Mouse (Mus musculus): Measurements from ENCODE around the gene Cat. TPM values are rescaled to one million over a fixed set of nuclear protein-coding genes. Genes with fewer than 3 reads are reported as not detected.

Cat gene
- polyA plus RNA-seq, 1 experiment from 2014 or later: 205 TPM

GRCm38 (mm10) chr2:103411816-103412215, 73.1 kb downstream of the Cat start:
- Histone ChIP-seq H3K4me2 (no peak overlapping the region), H3K9ac (no peak overlapping the region), H3K4me3 (replicated peaks) (no peak overlapping the region), H3K4me1 (replicated peaks) (no peaks in the 10 kb centered on the region), H3K36me3 (replicated peaks) (no peaks in the 10 kb centered on the region), H3K27me3 (no peaks in the 10 kb centered on the region), H3K27ac (replicated peaks) (no peak overlapping the region), H3K9me3 (replicated peaks) (no peaks in the 10 kb centered on the region)
- 66% methylated on average over 3 of the region's 3 CpGs for WGBS (ENCODE audit: insufficient replicate concordance)
- no peak for ATAC-seq (ENCODE audit: insufficient read depth)

- Histone ChIP-seq H3K4me3 (replicated peaks) (no peak within 1 kb of the TSS), H3K27me3 (no peaks in the 10 kb centered on the region), H3K4me2 (no peak within 1 kb of the TSS), H3K9ac (no peak within 1 kb of the TSS), H3K27ac (replicated peaks) (no peak within 1 kb of the TSS), H3K9me3 (replicated peaks) (no peaks in the 10 kb centered on the region), H3K36me3 (replicated peaks) (no peaks in the 10 kb centered on the region), H3K4me1 (replicated peaks) (no peaks in the 10 kb centered on the region)
- WGBS (ENCODE audit: insufficient replicate concordance): 63% methylated on average over 6 of the region's 6 CpGs
- no peak for ATAC-seq (ENCODE audit: insufficient read depth)
These were observed 73.6 kb downstream of the Cat start, which contains the start of gene Elf5 for GRCm38 (mm10) chr2:103411348-103411747. TSS of gene Elf5 (plus strand) at chr2:103411688.

GRCm38 (mm10) chr2:103406239-103406638, 78.7 kb downstream of the Cat start:
- H3K4me2 ChIP-seq: no peak overlapping the region
- no peaks in the 10 kb centered on the region for H3K4me1 ChIP-seq (replicated peaks)
- 49% methylated on average over 3 of the region's 3 CpGs for WGBS (ENCODE audit: insufficient replicate concordance)
- peaks cover 4% of the 10 kb centered on the region; the same call in 1 of the 2 replicates for H3K27me3 ChIP-seq
- H3K27ac ChIP-seq (replicated peaks): no peak overlapping the region
- no peak overlapping the region for H3K9ac ChIP-seq
- H3K9me3 ChIP-seq (replicated peaks): no peaks in the 10 kb centered on the region
- no peak overlapping the region for H3K4me3 ChIP-seq (replicated peaks)
- ATAC-seq (ENCODE audit: insufficient read depth): no peak
- H3K36me3 ChIP-seq (replicated peaks): no peaks in the 10 kb centered on the region

Other genes with a start within 250 kb of the Cat start
- 0.20 and 0.25 TPM in 2 replicates for gene Ehf, start 181.9 kb downstream of the Cat start, polyA plus RNA-seq (2015; fragmentation: Nextera tagmentation; extraction: Ambion mirVana)
- 0.10 TPM in 1 of 2 replicates, not detected in the other for gene Elf5, start 73.5 kb downstream of the Cat start, polyA plus RNA-seq (2015; fragmentation: Nextera tagmentation; extraction: Ambion mirVana)
- gene Abtb2, start 81.2 kb upstream of the Cat start, polyA plus RNA-seq (2015; fragmentation: Nextera tagmentation; extraction: Ambion mirVana): 2.9 and 3.4 TPM in 2 replicates

Data from liver, embryonic 15.5 days (tissue).